Mouse (Mus musculus) bone marrow, adult 2 months (tissue): ENCODE measurements around the gene Tmc7.

ENCODE experiments used
- CTCF ChIP-seq: fragments of 200-500 bp; IDR thresholded peaks from 2 replicates; pipeline ENCODE4 v1.5.1; 2011; ENCODE audit warnings: low read length, control low read depth; ENCODE audit not compliant: control insufficient read depth, insufficient read depth
- POLR2A ChIP-seq: fragments of 200-500 bp; IDR thresholded peaks from 2 replicates; pipeline ENCODE4 v1.6.1; 2011; ENCODE audit warnings: low read depth, mild to moderate bottlenecking, control low read depth, low read length, borderline replicate concordance; ENCODE audit not compliant: control insufficient read depth

DNA sequence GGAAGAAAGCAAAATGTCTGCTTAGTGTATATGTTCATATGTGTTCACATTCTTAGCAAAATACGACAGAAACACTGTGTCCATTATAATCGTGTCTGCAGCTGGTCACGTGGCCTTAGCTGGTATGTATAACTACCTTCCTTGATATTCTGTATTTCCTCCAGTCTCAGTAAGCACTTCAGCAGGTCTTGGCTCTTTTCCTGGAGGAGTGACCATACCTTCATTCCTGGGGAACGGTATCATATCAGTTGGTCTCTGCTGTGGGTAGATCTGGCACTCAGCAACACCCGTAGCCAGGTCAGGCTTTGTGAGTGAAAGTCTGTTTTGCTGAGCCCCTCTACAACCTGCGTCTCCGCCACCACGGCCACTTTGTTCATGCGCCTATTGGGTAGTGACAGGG lies 90.6 kb downstream of the Tmc7 start:
- TF ChIP-seq CTCF = no peak
- no peak for TF ChIP-seq POLR2A
